Mouse (Mus musculus) forebrain, postnatal 0 days (tissue): ENCODE data around the gene Pigo. TPM values are rescaled to one million over a fixed set of nuclear protein-coding genes. Genes with fewer than 3 reads are reported as not detected.

Experiments used
- ATAC-seq: fragments of 200-750 bp; cut with Nextera tagmentation; 2 replicates; pipeline ENCODE4 v1.8.0; 2017; ENCODE audit warnings: mild to moderate bottlenecking, moderate library complexity
- DNase-seq: peaks from one replicate; pipeline ENCODE4 v3.0.0-alpha.2; 2015
- H3K27ac ChIP-seq: fragments of 300-500 bp; sonication (generic); 2 replicates; pipeline ENCODE4 v1.5.1; 2014; ENCODE audit warnings: low read depth, mild to moderate bottlenecking, antibody characterized with exemption, low read length, moderate library complexity, mixed read lengths
- H3K27me3 ChIP-seq: fragments of 300-500 bp; sonication (generic); 2 replicates; pipeline ENCODE4 v1.6.1; 2014; ENCODE audit warnings: mild to moderate bottlenecking, low read length, mixed read lengths; ENCODE audit not compliant: insufficient read depth
- H3K36me3 ChIP-seq: fragments of 300-500 bp; sonication (generic); 2 replicates; pipeline ENCODE4 v1.6.1; 2014; ENCODE audit warnings: mild to moderate bottlenecking, moderate library complexity; ENCODE audit not compliant: insufficient read depth
- H3K4me1 ChIP-seq: fragments of 300-500 bp; sonication (generic); 2 replicates; pipeline ENCODE4 v1.6.1; 2014; ENCODE audit warnings: antibody characterized with exemption; ENCODE audit not compliant: insufficient read depth
- H3K4me2 ChIP-seq: fragments of 300-500 bp; sonication (generic); 2 replicates; pipeline ENCODE4 v1.6.1; 2014; ENCODE audit warnings: low read depth, mild to moderate bottlenecking, moderate library complexity
- H3K4me3 ChIP-seq: fragments of 300-500 bp; sonication (generic); 2 replicates; pipeline ENCODE4 v1.5.1; 2014; ENCODE audit warnings: low read depth, low read length, mixed read lengths
- H3K9ac ChIP-seq: fragments of 300-500 bp; sonication (generic); 2 replicates; pipeline ENCODE4 v1.6.1; 2014; ENCODE audit warnings: mild to moderate bottlenecking
- H3K9me3 ChIP-seq: fragments of 300-500 bp; sonication (generic); 2 replicates; pipeline ENCODE4 v1.6.1; 2016; ENCODE audit warnings: low read length
- CTCF ChIP-seq: sonication (generic); IDR thresholded peaks from 2 replicates; pipeline ENCODE4 v1.5.1; 2016; ENCODE audit warnings: antibody characterized with exemption, control low read depth, low read depth
- WGBS: fragments of 180-500 bp; shearing (Covaris S2); extraction: QIAGEN DNeasy Blood & Tissue Kit; methylation state at CpG from one replicate; pipeline ENCODE4 v1.1.7; 2014; 5-methylcytosine and 5-hydroxymethylcytosine counted together
- polyA plus RNA-seq: library from polyadenylated mRNA; unstranded; fragments of >200 nt; fragmentation: Nextera tagmentation; extraction: Ambion mirVana; gene quantifications from 2 replicates; pipeline ENCODE4 v1.2.1, GENCODE M21; 2015
- total RNA-seq: library from RNA; depleted of rRNA; stranded (reverse); fragments of >200 nt; gene quantifications from 2 replicates; pipeline ENCODE4 v1.2.3, GENCODE M21; 2014

The Pigo gene
- total and polyA plus RNA-seq, 2 experiments from 2014 or later = 20.3 to 21.9 TPM

GRCm38 (mm10) chr4:43037860-43038566 lies 12.4 kb upstream of the Pigo start:
- no peak overlapping the region for H3K27ac ChIP-seq
- no peak for ATAC-seq
- H3K9me3 ChIP-seq = no peaks in the 10 kb centered on the region
- H3K36me3 ChIP-seq = peaks cover 38% of the 10 kb centered on the region
- H3K27me3 ChIP-seq = no peaks in the 10 kb centered on the region
- no peak for TF ChIP-seq CTCF
- H3K4me1 ChIP-seq = peaks cover 9% of the 10 kb centered on the region
- no peak overlapping the region for H3K9ac ChIP-seq
- no peak overlapping the region for H3K4me3 ChIP-seq
- DNase-seq = no peak
- H3K4me2 ChIP-seq = no peak overlapping the region
- 75% methylated on average over 4 of the region's 4 CpGs for WGBS

DNA sequence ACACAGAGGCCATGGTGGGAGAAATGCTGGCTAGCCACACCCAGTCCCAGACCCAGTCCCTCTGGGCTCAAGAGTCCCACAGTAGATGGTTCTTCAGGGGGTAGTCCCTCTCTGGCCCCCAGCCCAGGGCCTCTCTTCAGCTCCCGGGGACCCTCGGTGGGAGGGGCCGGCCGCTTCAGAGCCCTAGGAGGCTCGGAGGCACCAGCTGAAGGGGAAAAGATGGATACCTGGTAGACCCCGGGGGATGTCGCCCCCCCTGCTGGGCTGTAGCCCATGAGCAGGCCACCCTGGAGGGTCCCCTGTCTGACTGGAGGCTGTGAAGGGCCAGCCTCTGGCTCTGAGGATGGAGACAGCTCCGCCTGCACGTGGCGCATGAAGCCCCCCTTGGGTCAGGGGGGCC lies 10.7 kb upstream of the Pigo start:
- Histone ChIP-seq H3K36me3 (peaks cover 38% of the 10 kb centered on the region), H3K9me3 (no peaks in the 10 kb centered on the region), H3K4me1 (peaks cover 17% of the 10 kb centered on the region), H3K4me2 (no peak overlapping the region), H3K9ac (no peak overlapping the region), H3K4me3 (no peak overlapping the region), H3K27ac (no peak overlapping the region), H3K27me3 (no peaks in the 10 kb centered on the region)
- WGBS = 86% methylated on average over 10 of the region's 10 CpGs
- no peak for ATAC-seq
- no peak for TF ChIP-seq CTCF
- DNase-seq = no peak

- 83% methylated on average over 6 of the region's 6 CpGs for WGBS
- DNase-seq = no peak
These were observed 10.2 kb upstream of the Pigo start for GRCm38 (mm10) chr4:43035851-43036250.

DNA sequence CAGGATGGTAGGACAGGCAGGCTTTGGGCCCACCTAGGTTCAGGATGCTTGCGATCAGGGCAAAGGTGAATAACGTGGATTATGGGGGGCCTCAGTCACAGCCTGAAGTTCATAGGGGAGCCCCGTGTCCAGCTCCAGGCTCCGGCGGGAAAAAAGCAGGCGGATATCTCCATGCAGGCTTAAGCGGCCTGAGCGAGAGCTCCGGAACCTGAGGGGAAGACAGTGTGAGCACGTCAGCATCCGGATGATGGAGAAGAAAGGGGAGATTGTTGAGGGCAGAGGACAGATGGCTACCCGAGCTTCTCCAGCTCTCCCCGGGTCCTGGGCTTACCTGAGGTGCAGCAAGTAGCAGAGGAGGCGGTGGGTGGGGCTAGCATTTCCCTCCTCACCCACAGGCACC lies 7.9 kb upstream of the Pigo start:
- Histone ChIP-seq H3K9me3 (no peaks in the 10 kb centered on the region), H3K4me1 (peaks cover 15% of the 10 kb centered on the region), H3K4me3 (no peak overlapping the region), H3K9ac (no peak overlapping the region), H3K4me2 (no peak overlapping the region), H3K27me3 (no peaks in the 10 kb centered on the region), H3K27ac (no peak overlapping the region), H3K36me3 (peaks cover 50% of the 10 kb centered on the region)
- 84% methylated on average over 14 of the region's 14 CpGs for WGBS
- DNase-seq (no peak), ATAC-seq (no peak)
- TF ChIP-seq CTCF = no peak

More at GRCm38 (mm10) chr4:43035851-43036250, 10.2 kb upstream of the Pigo start:
- peaks cover 38% of the 10 kb centered on the region for H3K36me3 ChIP-seq
- H3K9ac ChIP-seq = no peak overlapping the region
- no peak overlapping the region for H3K4me2 ChIP-seq
- H3K4me3 ChIP-seq = no peak overlapping the region
- TF ChIP-seq CTCF = no peak
- no peak for ATAC-seq
- no peak overlapping the region for H3K27ac ChIP-seq
- H3K27me3 ChIP-seq = no peaks in the 10 kb centered on the region
- peaks cover 17% of the 10 kb centered on the region for H3K4me1 ChIP-seq
- H3K9me3 ChIP-seq = no peaks in the 10 kb centered on the region

- H3K27me3 ChIP-seq = no peaks in the 10 kb centered on the region
- no peak overlapping the region for H3K4me3 ChIP-seq
- WGBS = 89% methylated on average over 1 of the region's 1 CpGs
- H3K9me3 ChIP-seq = no peaks in the 10 kb centered on the region
- no peak for TF ChIP-seq CTCF
- peak overlapping the region; percentile 30; the same call in 1 of the 2 replicates for H3K27ac ChIP-seq
- peaks cover 15% of the 10 kb centered on the region for H3K4me1 ChIP-seq
- DNase-seq (no peak), ATAC-seq (no peak)
- H3K36me3 ChIP-seq = peaks cover 59% of the 10 kb centered on the region
- no peak overlapping the region for H3K9ac ChIP-seq
- H3K4me2 ChIP-seq = no peak overlapping the region
These were observed 6.9 kb upstream of the Pigo start for GRCm38 (mm10) chr4:43032501-43032900.

DNA sequence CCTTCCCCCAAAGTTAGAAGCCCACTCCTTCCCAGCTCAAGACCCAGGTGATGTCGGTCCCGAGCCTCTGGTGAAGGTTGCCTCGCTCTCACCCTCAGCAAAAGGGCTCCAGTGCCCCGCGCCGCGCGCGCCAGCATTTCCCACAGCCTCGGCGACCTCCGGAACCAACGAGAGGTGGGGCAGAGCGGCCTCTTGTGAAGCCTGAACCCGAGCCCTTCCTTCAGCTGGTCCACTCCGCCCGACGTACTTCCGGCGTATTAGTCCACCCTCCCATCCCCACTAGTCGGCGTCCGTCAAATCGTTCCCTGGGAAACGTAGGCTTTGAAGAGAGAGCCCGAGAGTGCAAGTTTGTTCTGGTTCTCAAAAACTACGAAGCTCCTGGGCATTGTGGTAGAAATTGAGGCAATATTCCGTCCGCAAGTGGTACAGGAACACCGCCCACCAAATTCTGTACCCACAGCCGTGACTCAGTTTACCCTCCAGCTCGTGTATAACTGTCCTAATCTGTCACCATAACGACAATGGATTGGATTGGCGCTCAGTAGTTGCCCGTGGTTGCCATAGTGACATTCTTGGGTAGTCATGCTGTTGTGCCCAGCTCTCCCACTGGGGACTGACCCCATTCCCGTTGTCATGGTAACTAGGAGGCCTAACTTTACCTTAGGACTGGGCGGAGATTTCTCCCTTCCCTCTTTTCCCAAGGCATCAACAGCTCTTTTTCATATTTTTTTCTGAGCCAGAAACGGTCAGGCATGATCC lies 5.8 kb upstream of the Pigo start, which contains the start of gene Stoml2:
Gene Stoml2, minus strand, starts transcription at position 474 of the 759 bp plus-strand sequence.
- ATAC-seq = peak; percentile 98
- WGBS = under 1% methylated on average over 38 of the region's 38 CpGs
- Histone ChIP-seq H3K36me3 (peaks cover 58% of the 10 kb centered on the region), H3K4me2 (peak within 1 kb of the TSS; percentile 86), H3K9ac (peak within 1 kb of the TSS; percentile 84), H3K4me3 (peak within 1 kb of the TSS; percentile 74), H3K27ac (peak within 1 kb of the TSS; percentile 88), H3K4me1 (peaks cover 15% of the 10 kb centered on the region), H3K9me3 (no peaks in the 10 kb centered on the region), H3K27me3 (no peaks in the 10 kb centered on the region)
- peak; percentile 64 for TF ChIP-seq CTCF
- peak; percentile 94 for DNase-seq

- H3K27ac ChIP-seq = peak overlapping the region; percentile 88
- no peak for TF ChIP-seq CTCF
- peak overlapping the region; percentile 74 for H3K4me3 ChIP-seq
- H3K36me3 ChIP-seq = peaks cover 52% of the 10 kb centered on the region
- peak overlapping the region; percentile 84 for H3K9ac ChIP-seq
- peaks cover 15% of the 10 kb centered on the region for H3K4me1 ChIP-seq
- peak overlapping the region; percentile 86 for H3K4me2 ChIP-seq
- DNase-seq (no peak), ATAC-seq (peak; percentile 50)
- H3K9me3 ChIP-seq = no peaks in the 10 kb centered on the region
- 2% methylated on average over 28 of the region's 28 CpGs for WGBS
- no peaks in the 10 kb centered on the region for H3K27me3 ChIP-seq
These were observed 5.2 kb upstream of the Pigo start for GRCm38 (mm10) chr4:43030780-43031230.
